Mouse (Mus musculus): Measurements from ENCODE around the gene Hnrnpc.

DNA sequence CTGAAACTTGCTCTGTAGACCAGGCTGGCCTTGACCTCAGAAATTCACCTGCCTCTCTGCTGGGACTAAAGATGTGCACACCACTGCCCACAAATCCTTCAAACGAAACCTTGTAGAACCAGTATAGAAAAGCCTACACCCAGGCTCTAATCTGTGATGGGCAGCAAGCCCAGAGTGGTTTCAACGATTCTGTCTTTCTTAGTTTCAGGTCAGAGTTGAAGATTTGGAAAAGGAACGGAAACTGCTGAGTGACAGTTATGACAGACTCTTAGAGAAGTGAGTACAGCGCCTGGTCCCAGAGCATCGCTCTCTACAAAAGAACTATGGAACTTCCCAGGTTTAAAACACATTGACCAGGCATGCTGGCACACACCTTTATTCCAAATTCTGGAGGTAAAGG, 29.8 kb upstream of the Hnrnpc start:
- TF ChIP-seq POLR2A (IDR thresholded peaks at IDR 0.05; ENCODE audit: borderline replicate concordance, insufficient read depth, low read length) (no peak), CTCF (IDR thresholded peaks at IDR 0.05; ENCODE audit: borderline replicate concordance, insufficient read depth, low read depth, low read length) (no peak)
